Mouse (Mus musculus) intestine, embryonic 16.5 days (tissue): ENCODE results near the gene Ildr2. TPM values are rescaled to one million over a fixed set of nuclear protein-coding genes. Genes with fewer than 3 reads are reported as not detected.

Experiments used
- ATAC-seq: fragments of 200-750 bp; cut with Nextera tagmentation; 2 replicates; pipeline ENCODE4 v1.8.0; 2017; ENCODE audit warnings: moderate TSS enrichment, moderate library complexity
- H3K27ac ChIP-seq: fragments of 300-500 bp; sonication (generic); 2 replicates; pipeline ENCODE4 v1.5.1; 2014; ENCODE audit warnings: mild to moderate bottlenecking, low read length
- H3K27me3 ChIP-seq: fragments of 300-500 bp; sonication (generic); replicated peaks from 2 replicates; pipeline ENCODE4 v1.6.1; 2014; ENCODE audit warnings: low read length, control low read depth, mixed read lengths; ENCODE audit not compliant: control insufficient read depth, insufficient read depth
- H3K36me3 ChIP-seq: fragments of 300-500 bp; sonication (generic); 2 replicates; pipeline ENCODE4 v1.6.1; 2014; ENCODE audit warnings: low read length, control low read depth; ENCODE audit not compliant: control insufficient read depth, insufficient read depth
- H3K4me1 ChIP-seq: fragments of 300-500 bp; sonication (generic); 2 replicates; pipeline ENCODE4 v1.6.1; 2014; ENCODE audit warnings: low read length, control low read depth, mixed read lengths; ENCODE audit not compliant: control insufficient read depth, insufficient read depth
- H3K4me2 ChIP-seq: fragments of 300-500 bp; sonication (generic); 2 replicates; pipeline ENCODE4 v1.6.1; 2014; ENCODE audit warnings: low read depth, low read length, control low read depth
- H3K4me3 ChIP-seq: fragments of 300-500 bp; sonication (generic); 2 replicates; pipeline ENCODE4 v1.5.1; 2014; ENCODE audit warnings: mild to moderate bottlenecking, low read length
- H3K9ac ChIP-seq: fragments of 300-500 bp; sonication (generic); 2 replicates; pipeline ENCODE4 v1.6.1; 2014; ENCODE audit warnings: low read depth, low read length
- H3K9me3 ChIP-seq: fragments of 300-500 bp; sonication (generic); 2 replicates; pipeline ENCODE4 v1.6.1; 2016; ENCODE audit warnings: low read length, control low read depth; ENCODE audit not compliant: control insufficient read depth
- WGBS: fragments of 180-500 bp; shearing (Covaris S2); extraction: QIAGEN DNeasy Blood & Tissue Kit; methylation state at CpG from one replicate; pipeline ENCODE4 v1.1.7; 2014; 5-methylcytosine and 5-hydroxymethylcytosine counted together
- polyA plus RNA-seq: library from polyadenylated mRNA; unstranded; fragments of >200 nt; fragmentation: Nextera tagmentation; extraction: Ambion mirVana; gene quantifications from 2 replicates; pipeline ENCODE4 v1.2.1, GENCODE M21; 2015

Ildr2 gene
- polyA plus RNA-seq, 1 experiment from 2014 or later = 0.27 TPM

DNA sequence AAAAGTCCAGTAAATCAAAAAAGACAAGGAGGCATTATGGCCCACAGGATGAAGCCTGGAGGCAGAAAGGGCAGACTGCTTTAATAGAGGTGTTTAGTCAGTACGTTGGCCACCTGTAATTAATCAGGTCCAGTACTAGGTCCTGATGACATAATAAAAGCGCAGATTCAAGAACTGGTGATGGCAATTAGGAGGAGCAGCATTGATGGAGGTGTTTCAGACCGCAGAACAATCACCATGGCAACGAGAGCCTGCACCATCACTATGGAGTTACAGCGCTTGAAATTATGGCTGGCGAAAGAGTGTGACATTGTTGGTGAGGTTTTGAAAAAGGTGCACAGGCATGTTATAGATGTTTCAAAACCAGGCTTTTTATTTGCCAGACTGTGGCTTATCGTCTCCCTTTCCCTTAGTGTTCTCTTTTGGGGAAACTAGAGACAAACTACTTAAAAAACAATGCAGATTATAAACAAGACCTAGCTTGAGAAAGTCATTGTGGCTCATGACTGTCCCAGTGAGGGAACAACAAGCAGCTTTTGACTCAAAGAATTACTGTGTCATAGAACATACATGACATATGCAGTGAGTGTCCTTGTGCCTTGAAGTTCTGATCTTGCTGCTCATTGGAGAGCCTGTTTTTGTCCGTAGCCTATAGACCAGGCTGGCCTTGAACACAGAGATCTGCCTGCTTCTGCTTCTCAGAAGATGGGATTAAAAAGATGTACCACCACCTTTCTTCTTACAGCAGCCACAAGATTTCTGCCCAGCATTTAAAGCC lies 90.5 kb downstream of the Ildr2 start:
- Histone ChIP-seq H3K9ac (no peak overlapping the region), H3K4me2 (no peak overlapping the region), H3K4me1 (no peaks in the 10 kb centered on the region), H3K4me3 (no peak overlapping the region), H3K27me3 (no peaks in the 10 kb centered on the region), H3K9me3 (no peaks in the 10 kb centered on the region), H3K27ac (no peak overlapping the region), H3K36me3 (no peaks in the 10 kb centered on the region)
- 74% methylated on average over 8 of the region's 8 CpGs for WGBS
- ATAC-seq = no peak

- Histone ChIP-seq H3K4me2 (no peak overlapping the region), H3K36me3 (no peaks in the 10 kb centered on the region), H3K9me3 (no peaks in the 10 kb centered on the region), H3K27ac (no peak overlapping the region), H3K4me3 (no peak overlapping the region), H3K27me3 (no peaks in the 10 kb centered on the region), H3K4me1 (no peaks in the 10 kb centered on the region), H3K9ac (no peak overlapping the region)
- ATAC-seq = no peak
- WGBS = 89% methylated on average over 6 of the region's 6 CpGs
Observed at GRCm38 (mm10) chr1:166345602-166346001, 91.7 kb downstream of the Ildr2 start.

DNA sequence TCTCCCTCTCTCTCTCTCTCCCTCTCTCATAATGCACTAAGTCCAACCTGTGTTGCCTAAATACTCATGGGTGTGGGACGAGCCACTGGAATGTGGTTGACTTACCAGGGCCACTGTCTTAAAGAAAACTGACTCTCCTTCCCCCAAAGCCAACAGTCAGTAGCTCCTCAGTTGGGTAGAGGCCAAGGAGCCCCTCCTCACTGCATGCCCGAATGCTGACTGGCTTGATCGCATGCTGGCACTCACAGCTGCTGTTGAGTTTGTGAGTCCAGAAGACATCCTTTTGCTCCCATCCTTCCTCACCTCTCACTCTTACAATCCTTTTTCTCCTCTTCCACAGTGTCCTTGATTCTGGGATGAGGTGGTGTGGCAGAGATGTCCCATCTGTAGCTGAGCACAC lies 93.0 kb downstream of the Ildr2 start:
- Histone ChIP-seq H3K27ac (no peak overlapping the region), H3K4me2 (no peak overlapping the region), H3K27me3 (no peaks in the 10 kb centered on the region), H3K4me1 (no peaks in the 10 kb centered on the region), H3K9me3 (no peaks in the 10 kb centered on the region), H3K4me3 (no peak overlapping the region), H3K36me3 (no peaks in the 10 kb centered on the region), H3K9ac (no peak overlapping the region)
- 71% methylated on average over 3 of the region's 3 CpGs for WGBS
- ATAC-seq = no peak

GRCm38 (mm10) chr1:166349341-166349740 lies 95.4 kb downstream of the Ildr2 start:
- Histone ChIP-seq H3K36me3 (no peaks in the 10 kb centered on the region), H3K27ac (no peak overlapping the region), H3K9me3 (no peaks in the 10 kb centered on the region), H3K4me3 (no peak overlapping the region), H3K9ac (no peak overlapping the region), H3K4me1 (no peaks in the 10 kb centered on the region), H3K27me3 (no peaks in the 10 kb centered on the region), H3K4me2 (no peak overlapping the region)
- WGBS = 83% methylated on average over 3 of the region's 3 CpGs
- no peak for ATAC-seq

GRCm38 (mm10) chr1:166349751-166350150 lies 95.8 kb downstream of the Ildr2 start:
- Histone ChIP-seq H3K36me3 (no peaks in the 10 kb centered on the region), H3K4me2 (no peak overlapping the region), H3K9ac (no peak overlapping the region), H3K4me3 (no peak overlapping the region), H3K27ac (no peak overlapping the region), H3K4me1 (no peaks in the 10 kb centered on the region), H3K9me3 (no peaks in the 10 kb centered on the region), H3K27me3 (no peaks in the 10 kb centered on the region)
- 79% methylated on average over 11 of the region's 11 CpGs for WGBS
- ATAC-seq = no peak

GRCm38 (mm10) chr1:166360157-166360855 lies 106.4 kb downstream of the Ildr2 start:
- Histone ChIP-seq H3K9me3 (no peaks in the 10 kb centered on the region), H3K27me3 (no peaks in the 10 kb centered on the region), H3K4me1 (no peaks in the 10 kb centered on the region), H3K9ac (no peak overlapping the region), H3K4me2 (no peak overlapping the region), H3K27ac (no peak overlapping the region), H3K4me3 (no peak overlapping the region), H3K36me3 (no peaks in the 10 kb centered on the region)
- ATAC-seq = peak; percentile 97
- WGBS = 19% methylated on average over 14 of the region's 14 CpGs

GRCm38 (mm10) chr1:166360896-166361295 lies 107.0 kb downstream of the Ildr2 start:
- Histone ChIP-seq H3K27ac (no peak overlapping the region), H3K36me3 (no peaks in the 10 kb centered on the region), H3K4me2 (no peak overlapping the region), H3K9ac (no peak overlapping the region), H3K4me3 (no peak overlapping the region), H3K4me1 (no peaks in the 10 kb centered on the region), H3K27me3 (no peaks in the 10 kb centered on the region), H3K9me3 (no peaks in the 10 kb centered on the region)
- no peak for ATAC-seq
- WGBS = 67% methylated on average over 5 of the region's 5 CpGs

DNA sequence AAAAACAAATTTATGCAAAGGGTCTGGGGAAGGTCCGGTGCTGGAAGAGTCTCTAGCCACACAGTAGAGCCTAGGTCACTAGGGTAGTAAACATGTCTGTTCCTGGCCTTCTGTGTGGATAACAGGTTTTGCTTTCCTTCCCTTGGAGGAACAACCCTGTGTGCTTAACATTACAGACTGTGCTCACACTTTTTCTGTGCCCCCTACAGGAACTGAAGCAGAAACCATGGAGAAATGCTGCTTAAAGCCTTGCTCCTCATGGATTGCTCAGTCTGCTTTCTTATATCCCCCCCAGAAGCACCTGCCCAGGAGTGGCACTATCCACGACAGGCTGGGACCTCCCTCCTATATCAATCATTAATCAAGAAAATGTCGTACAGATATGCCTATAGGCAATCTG lies 107.9 kb downstream of the Ildr2 start:
- H3K27me3 ChIP-seq = no peaks in the 10 kb centered on the region
- ATAC-seq = no peak
- H3K9me3 ChIP-seq = no peaks in the 10 kb centered on the region
- H3K27ac ChIP-seq = no peak overlapping the region
- no peak overlapping the region for H3K4me2 ChIP-seq
- no peak overlapping the region for H3K4me3 ChIP-seq
- no peaks in the 10 kb centered on the region for H3K36me3 ChIP-seq
- no peak overlapping the region for H3K9ac ChIP-seq
- H3K4me1 ChIP-seq = no peaks in the 10 kb centered on the region
- WGBS = 53% methylated on average over 3 of the region's 3 CpGs

GRCm38 (mm10) chr1:166362659-166363058 lies 108.7 kb downstream of the Ildr2 start:
- Histone ChIP-seq H3K27me3 (no peaks in the 10 kb centered on the region), H3K4me2 (no peak overlapping the region), H3K9ac (no peak overlapping the region), H3K4me1 (no peaks in the 10 kb centered on the region), H3K27ac (no peak overlapping the region), H3K9me3 (no peaks in the 10 kb centered on the region), H3K36me3 (no peaks in the 10 kb centered on the region), H3K4me3 (no peak overlapping the region)
- no peak for ATAC-seq
- 60% methylated on average over 3 of the region's 3 CpGs for WGBS
